Mouse (Mus musculus) stomach, postnatal 0 days (tissue): ENCODE results near the gene Adipor2.

ENCODE experiments used
- CTCF ChIP-seq: IDR thresholded peaks from 2 replicates; pipeline ENCODE4 v1.5.1; 2016; ENCODE audit warnings: antibody characterized with exemption, low read depth, mild to moderate bottlenecking, moderate library complexity
- EP300 ChIP-seq: optimal IDR thresholded peaks from 2 replicates; pipeline ENCODE3; 2016; ENCODE audit warnings: antibody characterized with exemption

DNA sequence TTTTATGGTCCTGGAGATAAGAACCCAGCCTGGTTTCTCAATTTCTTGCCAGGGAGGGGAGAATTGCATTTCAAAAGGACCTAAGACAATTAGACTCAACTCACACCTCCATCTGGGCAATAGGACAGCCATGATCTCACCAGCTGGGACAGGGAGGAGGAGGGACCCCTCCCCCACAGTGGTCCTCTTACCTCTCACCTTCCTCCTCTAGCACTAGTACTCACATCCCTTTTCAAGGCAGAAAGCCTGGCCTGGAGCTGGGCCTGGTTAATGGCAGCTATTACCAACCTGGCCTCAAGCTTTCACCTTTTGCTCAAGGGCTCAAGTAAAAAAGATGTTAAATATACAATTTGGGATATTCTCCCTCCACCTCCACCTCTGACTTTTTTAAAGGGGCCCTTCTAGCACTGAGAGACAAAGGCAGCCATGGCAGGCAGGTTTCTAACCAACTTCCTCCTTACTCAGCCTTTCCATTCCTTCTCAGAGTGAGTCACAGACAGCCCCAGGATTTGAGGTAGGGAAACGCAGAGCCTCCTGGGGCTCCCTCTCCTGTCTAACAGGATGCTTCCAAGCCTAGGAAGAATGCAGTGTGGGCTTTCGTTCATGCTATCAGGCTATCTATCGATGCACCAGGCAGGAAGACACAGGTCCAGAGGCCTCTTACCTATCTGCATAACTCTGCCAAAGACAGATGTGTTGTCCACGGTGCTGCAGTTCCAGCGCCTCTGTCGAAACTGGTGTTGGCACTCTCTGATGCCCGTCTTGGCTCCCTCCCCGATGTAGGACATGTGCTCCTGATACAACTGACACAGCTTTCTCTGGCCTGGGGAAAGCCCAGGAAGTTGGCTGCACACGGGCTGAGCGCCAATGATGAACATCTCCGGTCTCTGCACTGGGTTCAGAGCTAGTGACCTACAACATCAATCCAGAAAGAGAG is 28.4 kb upstream of the Adipor2 start:
- no peak for TF ChIP-seq CTCF
- no peak for TF ChIP-seq EP300
